ENCODE assay signal across 8 mouse cellular contexts in genomic region chr19:5742241-5742641, GRCm38 (mm10). TPM values are rescaled to one million over a fixed set of nuclear protein-coding genes. Genes with fewer than 3 reads are reported as not detected.
DNase-seq lines count a peak whose midpoint lies in the region; ATAC-seq and TF ChIP-seq lines count a peak whose summit lies in the region.

No protein-coding gene starts in this region.

- peaks cover 2 to 17% of the 10 kb centered on the region in 2 experiments; a peak in 3 of 4 replicates for H3K4me1 ChIP-seq in ES-E14 (ENCODE audit: control insufficient read depth in 2 of 2, insufficient read depth in 2 of 2, low read length in 2 of 2, poor library complexity in 1 of 2)
- H3K4me1 ChIP-seq in forebrain, embryonic 15.5 days, result peaks cover 58% of the 10 kb centered on the region
- H3K4me1 ChIP-seq in liver, embryonic 14.5 days (replicated peaks; ENCODE audit: control insufficient read depth in 2 of 2, insufficient read depth in 2 of 2, low read length in 1 of 2), result peaks cover 0 to 5% of the 10 kb centered on the region in 2 experiments; a peak in 2 of 4 replicates

- H3K27ac ChIP-seq in ES-E14 (ENCODE audit: insufficient read depth, low read depth, low read length, poor library complexity, severe bottlenecking), result no peak overlapping the region
- peak overlapping the region; percentile 90 for H3K27ac ChIP-seq in forebrain, embryonic 15.5 days (replicated peaks)
- no peak overlapping the region for H3K27ac ChIP-seq in liver, embryonic 14.5 days

- peak; percentile 62 for DNase-seq in gastrocnemius, postnatal 10 days
- DNase-seq in gastrocnemius, postnatal 25 days, result no peak
- no peak for DNase-seq in ES-E14 (ENCODE audit: low read depth, low spot score)
- no peak for DNase-seq in liver, embryonic 14.5 days (ENCODE audit: low read depth in 3 of 3, low spot score in 3 of 3)
- DNase-seq in c-Kit-positive CD71-positive TER-119-positive erythroid progenitor cells, embryonic 14.5 days (ENCODE audit: low spot score), result no peak
- DNase-seq in T-cell, adult 2 months (ENCODE audit: low spot score), result no peak
- no peak for DNase-seq in natural killer cell, adult 2 months (ENCODE audit: low spot score in 2 of 2)

- H3K9me3 ChIP-seq in ES-E14 (ENCODE audit: control insufficient read depth, insufficient read depth, low read depth, low read length), result no peaks in the 10 kb centered on the region
- no peaks in the 10 kb centered on the region for H3K9me3 ChIP-seq in forebrain, embryonic 15.5 days
- H3K9me3 ChIP-seq in liver, embryonic 14.5 days (ENCODE audit: control insufficient read depth, low read length), result no peaks in the 10 kb centered on the region

- peak; percentile 36 for ATAC-seq in forebrain, embryonic 15.5 days (replicated peaks)
- no peak for ATAC-seq in liver, embryonic 14.5 days (ENCODE audit: insufficient read depth)

- no peak for TF ChIP-seq CTCF in liver, embryonic 14.5 days (IDR thresholded peaks at IDR 0.05; ENCODE audit: low read depth)

- under 1% methylated on average over 32 of the region's 32 CpGs for WGBS in forebrain, embryonic 15.5 days
- whole genome bisulfite sequencing in liver, embryonic 14.5 days (ENCODE audit: insufficient replicate concordance), result 10% methylated on average over 32 of the region's 32 CpGs

- peak overlapping the region; percentile 57 to 63 for H3K4me3 ChIP-seq in ES-E14 (ENCODE audit: insufficient read depth in 1 of 2, low read depth in 1 of 2, low read length in 2 of 2, poor library complexity in 1 of 2, severe bottlenecking in 1 of 2)
- H3K4me3 ChIP-seq in forebrain, embryonic 15.5 days, result peak overlapping the region; percentile 68
- peak overlapping the region; percentile 30 to 37; a peak in 3 of 4 replicates for H3K4me3 ChIP-seq in liver, embryonic 14.5 days (ENCODE audit: insufficient read depth in 1 of 2, low read depth in 2 of 2, low read length in 2 of 2)

- no peaks in the 10 kb centered on the region for H3K36me3 ChIP-seq in ES-E14 (ENCODE audit: control insufficient read depth, insufficient read depth, low read length, poor library complexity, severe bottlenecking)
- H3K36me3 ChIP-seq in forebrain, embryonic 15.5 days, result no peaks in the 10 kb centered on the region
- H3K36me3 ChIP-seq in liver, embryonic 14.5 days (replicated peaks; ENCODE audit: control insufficient read depth, insufficient read depth, low read depth), result no peaks in the 10 kb centered on the region

- peaks cover 13% of the 10 kb centered on the region for H3K27me3 ChIP-seq in forebrain, embryonic 15.5 days
- peaks cover 82% of the 10 kb centered on the region for H3K27me3 ChIP-seq in liver, embryonic 14.5 days (ENCODE audit: control insufficient read depth, insufficient read depth, low read length)

- in situ Hi-C loops in ES-E14 (cut with MboI; ENCODE audit: low sequenced_read_pairs in 2 of 2, unreplicated experiment in 2 of 2), result no loop called here

- TF ChIP-seq EP300 in liver, embryonic 14.5 days (IDR thresholded peaks at IDR 0.05; ENCODE audit: low read depth), result no peak

- peak overlapping the region; percentile 99 for H3K4me2 ChIP-seq in forebrain, embryonic 15.5 days (replicated peaks)
- H3K4me2 ChIP-seq in liver, embryonic 14.5 days (ENCODE audit: low read depth), result peak overlapping the region; percentile 65

- peak overlapping the region; percentile 62 for H3K9ac ChIP-seq in ES-E14 (ENCODE audit: insufficient read depth, low read depth, low read length, poor library complexity, severe bottlenecking)
- peak overlapping the region; percentile 87 for H3K9ac ChIP-seq in forebrain, embryonic 15.5 days (replicated peaks)
- no peak overlapping the region for H3K9ac ChIP-seq in liver, embryonic 14.5 days (replicated peaks)

TF ChIP-seq in ES-E14, 5 proteins besides CTCF, POLR2A, EP300 and RAD21:
- no peak for TF ChIP-seq CHD2 (IDR thresholded peaks at IDR 0.05; ENCODE audit: low read depth, low read length)

RNA-seq across cellular contexts. Expression of gene Ltbp3, which starts 1.5 kb away (rescaled TPM):
- 100 to 1,000 TPM in 1 of 2 experiments, 10 to 100 TPM in 1; 88.0 to 113 TPM for total RNA-seq in gastrocnemius, postnatal 10 days (2021)
- total RNA-seq in gastrocnemius, postnatal 25 days (2021), result 10 to 100 TPM; 45.7 to 49.6 TPM
- total RNA-seq in ES-E14 (2012; rRNA removed), result 7.0 and 7.8 TPM in 2 replicates
- polyA plus RNA-seq in forebrain, embryonic 15.5 days (2015; fragmentation: Nextera tagmentation; extraction: Ambion mirVana), result 10.6 and 14.3 TPM in 2 replicates
- polyA plus RNA-seq in liver, embryonic 14.5 days (2012; rRNA removed), result 1.9 and 2.1 TPM in 2 replicates
- 0.85 and 1.6 TPM in 2 replicates for polyA plus RNA-seq in liver, embryonic 14.5 days (2014; fragmentation: Nextera tagmentation; extraction: Ambion mirVana)

RNA-seq across cellular contexts. Expression of gene Fam89b, which starts 12.8 kb away (rescaled TPM):
- 10 to 100 TPM; 43.1 to 44.9 TPM for total RNA-seq in gastrocnemius, postnatal 10 days (2021)
- 10 to 100 TPM; 24.7 to 24.9 TPM for total RNA-seq in gastrocnemius, postnatal 25 days (2021)
- total RNA-seq in ES-E14 (2012; rRNA removed), result 12.3 and 16.4 TPM in 2 replicates
- polyA plus RNA-seq in forebrain, embryonic 15.5 days (2015; fragmentation: Nextera tagmentation; extraction: Ambion mirVana), result 190 and 200 TPM in 2 replicates
- polyA plus RNA-seq in liver, embryonic 14.5 days (2012; rRNA removed), result 44.0 and 50.9 TPM in 2 replicates
- 40.6 and 41.0 TPM in 2 replicates for polyA plus RNA-seq in liver, embryonic 14.5 days (2014; fragmentation: Nextera tagmentation; extraction: Ambion mirVana)

RNA-seq across cellular contexts. Expression of gene Ehbp1l1, which starts 16.1 kb away (rescaled TPM):
- total RNA-seq in gastrocnemius, postnatal 10 days (2021), result 100 to 1,000 TPM; 280 to 285 TPM
- 100 to 1,000 TPM; 241 to 266 TPM for total RNA-seq in gastrocnemius, postnatal 25 days (2021)
- 9.0 and 16.4 TPM in 2 replicates for total RNA-seq in ES-E14 (2012; rRNA removed)
- polyA plus RNA-seq in forebrain, embryonic 15.5 days (2015; fragmentation: Nextera tagmentation; extraction: Ambion mirVana), result 11.1 and 13.3 TPM in 2 replicates
- polyA plus RNA-seq in liver, embryonic 14.5 days (2012; rRNA removed), result 70.8 and 95.5 TPM in 2 replicates
- polyA plus RNA-seq in liver, embryonic 14.5 days (2014; fragmentation: Nextera tagmentation; extraction: Ambion mirVana), result 66.0 and 76.7 TPM in 2 replicates

RNA-seq across cellular contexts. Expression of gene Scyl1, which starts 29.0 kb away (rescaled TPM):
- 10 to 100 TPM; 56.0 to 59.6 TPM for total RNA-seq in gastrocnemius, postnatal 10 days (2021)
- 10 to 100 TPM; 62.2 to 62.8 TPM for total RNA-seq in gastrocnemius, postnatal 25 days (2021)
- 55.6 and 80.8 TPM in 2 replicates for total RNA-seq in ES-E14 (2012; rRNA removed)
- polyA plus RNA-seq in forebrain, embryonic 15.5 days (2015; fragmentation: Nextera tagmentation; extraction: Ambion mirVana), result 66.9 and 67.9 TPM in 2 replicates
- 21.1 and 27.1 TPM in 2 replicates for polyA plus RNA-seq in liver, embryonic 14.5 days (2012; rRNA removed)
- 15.8 and 18.6 TPM in 2 replicates for polyA plus RNA-seq in liver, embryonic 14.5 days (2014; fragmentation: Nextera tagmentation; extraction: Ambion mirVana)

RNA-seq across cellular contexts. Expression of gene Kcnk7, which starts 38.1 kb away (rescaled TPM):
- not detected for total RNA-seq in gastrocnemius, postnatal 10 days (2021)
- not detected for total RNA-seq in gastrocnemius, postnatal 25 days (2021)
- 0.63 and 0.67 TPM in 2 replicates for total RNA-seq in ES-E14 (2012; rRNA removed)
- polyA plus RNA-seq in forebrain, embryonic 15.5 days (2015; fragmentation: Nextera tagmentation; extraction: Ambion mirVana), result 0.33 TPM in 1 of 2 replicates, not detected in the other
- 0.04 TPM in 1 of 2 replicates, not detected in the other for polyA plus RNA-seq in liver, embryonic 14.5 days (2012; rRNA removed)
- polyA plus RNA-seq in liver, embryonic 14.5 days (2014; fragmentation: Nextera tagmentation; extraction: Ambion mirVana), result 0.17 and 0.27 TPM in 2 replicates

Comparison
In these comparisons a context has a peak if more than half of its experiments do, and no peak if none do; other contexts are left out.
1. RNA of gene Ehbp1l1, which starts 16.1 kb away (total RNA-seq): 280 to 285 TPM in gastrocnemius, postnatal 10 days and 241 to 266 TPM in gastrocnemius, postnatal 25 days; 9.0 to 16.4 TPM in ES-E14; every median in the first group is over 10 times any median in the second.
2. Peak in every context shown above with its lines, with median percentiles within 50 percentile points of each other: H3K4me3 ChIP-seq.